Mouse (Mus musculus) intestine, embryonic 15.5 days (tissue): ENCODE measurements around the gene Gm13697. TPM values are rescaled to one million over a fixed set of nuclear protein-coding genes. Genes with fewer than 3 reads are reported as not detected.

Source experiments
- polyA plus RNA-seq: library from polyadenylated mRNA; unstranded; fragments of >200 nt; fragmentation: Nextera tagmentation; extraction: Ambion mirVana; gene quantifications from 2 replicates; pipeline ENCODE4 v1.2.1, GENCODE M21; 2015

Gm13697 gene
- polyA plus RNA-seq, 1 experiment from 2014 or later = not detected

Other genes with a start within 250 kb of the Gm13697 start
- 8.9 and 9.3 TPM in 2 replicates for gene Fam171b, start 172.1 kb upstream of the Gm13697 start, polyA plus RNA-seq
- not detected in 2 replicates for gene Zswim2, start 43.5 kb upstream of the Gm13697 start, polyA plus RNA-seq
- gene Gm13698, start 29.1 kb upstream of the Gm13697 start, polyA plus RNA-seq = not detected in 2 replicates
- gene Gm13693, start 23.2 kb upstream of the Gm13697 start, polyA plus RNA-seq = not detected in 2 replicates
- gene Gm13695, start 17.4 kb upstream of the Gm13697 start, polyA plus RNA-seq = not detected in 2 replicates
- not detected in 2 replicates for gene Gm13696, start 11.6 kb upstream of the Gm13697 start, polyA plus RNA-seq
- gene Gm13694, start 5.8 kb upstream of the Gm13697 start, polyA plus RNA-seq = not detected in 2 replicates
- not detected in 2 replicates for gene Gm13691, start 5.8 kb downstream of the Gm13697 start, polyA plus RNA-seq